Comparison of ENCODE assay signal across 10 mouse cellular contexts in genomic region chr19:45815170-45815569, GRCm38 (mm10). TPM values are rescaled to one million over a fixed set of nuclear protein-coding genes. Genes with fewer than 3 reads are reported as not detected.
DNase-seq lines count a peak whose midpoint lies in the region; ATAC-seq and TF ChIP-seq lines count a peak whose summit lies in the region.
"Had no signal": no experiment of that assay in that cellular context is flagged by ENCODE, and none has a peak within 500 bp of the region (broad histone marks: within the 10 kb centered on the region; RNA-seq: fewer than 3 reads in every experiment).

No protein-coding gene starts in this region.

- peak overlapping the region; percentile 36 for H3K4me3 ChIP-seq in kidney, postnatal 0 days (replicated peaks; ENCODE audit: low read depth, low read length)
- H3K4me3 ChIP-seq in embryonic facial prominence, embryonic 14.5 days (ENCODE audit: low read depth, low read length), result peak overlapping the region; percentile 39; the same call in 1 of the 2 replicates
- 0 out of 2 replicates have a peak overlapping the region, but pooled peaks have one; percentile 38 for H3K4me3 ChIP-seq in intestine, embryonic 15.5 days (replicated peaks)

- H3K9ac ChIP-seq in kidney, postnatal 0 days (ENCODE audit: low read depth, low read length), result no peak overlapping the region
- H3K9ac ChIP-seq in embryonic facial prominence, embryonic 14.5 days (ENCODE audit: low read depth, low read length), result no peak overlapping the region
- no peak overlapping the region for H3K9ac ChIP-seq in intestine, embryonic 15.5 days

- 38% methylated on average over 10 of the region's 10 CpGs for WGBS in kidney, postnatal 0 days
- 57% methylated on average over 10 of the region's 10 CpGs for WGBS in embryonic facial prominence, embryonic 14.5 days
- WGBS in intestine, embryonic 15.5 days, result 58% methylated on average over 10 of the region's 10 CpGs

- no peaks in the 10 kb centered on the region for H3K9me3 ChIP-seq in kidney, postnatal 0 days (replicated peaks; ENCODE audit: low read length)
- H3K9me3 ChIP-seq in embryonic facial prominence, embryonic 14.5 days (ENCODE audit: control insufficient read depth, low read length), result no peaks in the 10 kb centered on the region
- H3K9me3 ChIP-seq in intestine, embryonic 15.5 days, result no peaks in the 10 kb centered on the region

- no peak for ATAC-seq in kidney, postnatal 0 days (replicated peaks; ENCODE audit: low FRiP score, low read depth)
- no peak; the same call in 1 of the 2 replicates for ATAC-seq in embryonic facial prominence, embryonic 14.5 days (ENCODE audit: low read depth)
- ATAC-seq in intestine, embryonic 15.5 days, result no peak
- ATAC-seq: inflammation-experienced regulatory T-cells, adult 6 months had no signal

- peak overlapping the region; percentile 82 for H3K4me2 ChIP-seq in kidney, postnatal 0 days (ENCODE audit: low read length)
- peak overlapping the region; percentile 76 for H3K4me2 ChIP-seq in embryonic facial prominence, embryonic 14.5 days (ENCODE audit: low read depth, low read length)
- H3K4me2 ChIP-seq in intestine, embryonic 15.5 days (replicated peaks), result peak overlapping the region; percentile 84

- DNase-seq in kidney, postnatal 0 days (ENCODE audit: low spot score), result no peak
- no peak for DNase-seq in kidney, postnatal 10 days
- no peak for DNase-seq in embryonic facial prominence, embryonic 14.5 days (ENCODE audit: low spot score)
- DNase-seq in naive thymus-derived CD4-positive, alpha-beta T cell, adult 2 months (ENCODE audit: low read depth), result peak; percentile 26
- no peak for DNase-seq in adrenal gland, postnatal 25 days
- DNase-seq in thymus, adult 18-20 months, result no peak
- DNase-seq in gastrocnemius, postnatal 10 days, result no peak

- TF ChIP-seq CTCF in kidney, postnatal 0 days (IDR thresholded peaks at IDR 0.05; ENCODE audit: low read depth), result no peak

- H3K4me1 ChIP-seq in kidney, postnatal 0 days (replicated peaks; ENCODE audit: insufficient read depth, low read length), result peaks cover 36% of the 10 kb centered on the region
- peaks cover 12% of the 10 kb centered on the region for H3K4me1 ChIP-seq in embryonic facial prominence, embryonic 14.5 days (ENCODE audit: control insufficient read depth, insufficient read depth, low read length)
- peaks cover 47% of the 10 kb centered on the region for H3K4me1 ChIP-seq in intestine, embryonic 15.5 days (replicated peaks)

- H3K27me3 ChIP-seq in kidney, postnatal 0 days (ENCODE audit: insufficient read depth, low read length), result no peaks in the 10 kb centered on the region
- peaks cover 9% of the 10 kb centered on the region; the same call in 1 of the 2 replicates for H3K27me3 ChIP-seq in embryonic facial prominence, embryonic 14.5 days (replicated peaks; ENCODE audit: control insufficient read depth, insufficient read depth, low read length)
- H3K27me3 ChIP-seq in intestine, embryonic 15.5 days (replicated peaks), result peaks cover 9% of the 10 kb centered on the region; the same call in 1 of the 2 replicates

- no peak overlapping the region for H3K27ac ChIP-seq in kidney, postnatal 0 days
- no peak overlapping the region for H3K27ac ChIP-seq in embryonic facial prominence, embryonic 14.5 days (replicated peaks; ENCODE audit: low read depth, low read length)
- H3K27ac ChIP-seq in intestine, embryonic 15.5 days, result no peak overlapping the region

- no peaks in the 10 kb centered on the region for H3K36me3 ChIP-seq in kidney, postnatal 0 days (ENCODE audit: insufficient read depth, low read length)
- H3K36me3 ChIP-seq in embryonic facial prominence, embryonic 14.5 days (ENCODE audit: control insufficient read depth, insufficient read depth, low read length), result no peaks in the 10 kb centered on the region; the same call in 1 of the 2 replicates
- H3K36me3 ChIP-seq in intestine, embryonic 15.5 days, result no peaks in the 10 kb centered on the region

RNA-seq across cellular contexts. Expression of gene Kcnip2, which starts 0.7 kb away (rescaled TPM):
- polyA plus RNA-seq in kidney, postnatal 0 days (2015; fragmentation: Nextera tagmentation; extraction: Ambion mirVana), result 1.5 and 1.6 TPM in 2 replicates
- 1.4 and 1.5 TPM in 2 replicates for polyA plus RNA-seq in embryonic facial prominence, embryonic 14.5 days (2014; fragmentation: Nextera tagmentation; extraction: Ambion mirVana)
- polyA plus RNA-seq in intestine, embryonic 15.5 days (2015; fragmentation: Nextera tagmentation; extraction: Ambion mirVana), result 1.6 and 1.8 TPM in 2 replicates
- total RNA-seq in adrenal gland, postnatal 25 days (2021), result 0.27 TPM in 1 of 2 replicates, not detected in the other
- total RNA-seq in gastrocnemius, postnatal 10 days (2021), result under 1 TPM; 0.40 to 0.79 TPM
- total RNA-seq: MEL had no signal

RNA-seq across cellular contexts. Expression of gene Mgea5, which starts 31.5 kb away (rescaled TPM):
- polyA plus RNA-seq in kidney, postnatal 0 days (2015; fragmentation: Nextera tagmentation; extraction: Ambion mirVana), result 32.8 and 33.0 TPM in 2 replicates
- polyA plus RNA-seq in embryonic facial prominence, embryonic 14.5 days (2014; fragmentation: Nextera tagmentation; extraction: Ambion mirVana), result 52.3 and 56.5 TPM in 2 replicates
- 36.3 and 36.4 TPM in 2 replicates for polyA plus RNA-seq in intestine, embryonic 15.5 days (2015; fragmentation: Nextera tagmentation; extraction: Ambion mirVana)
- total RNA-seq in adrenal gland, postnatal 25 days (2021), result 84.7 and 93.9 TPM in 2 replicates
- total RNA-seq in gastrocnemius, postnatal 10 days (2021), result 10 to 100 TPM; 36.0 to 44.4 TPM
